Mouse (Mus musculus) stomach, postnatal 0 days (tissue): ENCODE results near the gene Dtnbp1. TPM values are rescaled to one million over a fixed set of nuclear protein-coding genes. Genes with fewer than 3 reads are reported as not detected.
A peak's percentile ranks its signal among the peaks of the same experiment; 100 is the strongest.

Experiments used
- ATAC-seq: fragments of 200-750 bp; cut with Nextera tagmentation; 2 replicates; pipeline ENCODE4 v1.8.0; 2017; ENCODE audit not compliant: low FRiP score, low TSS enrichment
- DNase-seq: peaks from one replicate; pipeline ENCODE4 v3.0.0-alpha.2; 2016; ENCODE audit warnings: low spot score
- H3K27ac ChIP-seq: fragments of 300-500 bp; sonication (generic); replicated peaks from 2 replicates; pipeline ENCODE4 v1.5.1; 2014; ENCODE audit warnings: mild to moderate bottlenecking, control low read depth
- H3K27me3 ChIP-seq: fragments of 300-500 bp; sonication (generic); 2 replicates; pipeline ENCODE4 v1.6.1; 2014; ENCODE audit warnings: low read length; ENCODE audit not compliant: control insufficient read depth, insufficient read depth
- H3K36me3 ChIP-seq: fragments of 300-500 bp; sonication (generic); 2 replicates; pipeline ENCODE4 v1.6.1; 2014; ENCODE audit warnings: low read length, mixed read lengths; ENCODE audit not compliant: control insufficient read depth, insufficient read depth
- H3K4me1 ChIP-seq: fragments of 300-500 bp; sonication (generic); replicated peaks from 2 replicates; pipeline ENCODE4 v1.6.1; 2014; ENCODE audit warnings: antibody characterized with exemption; ENCODE audit not compliant: control insufficient read depth, insufficient read depth
- H3K4me2 ChIP-seq: fragments of 300-500 bp; sonication (generic); replicated peaks from 2 replicates; pipeline ENCODE4 v1.6.1; 2014; ENCODE audit warnings: low read depth, mild to moderate bottlenecking, control low read depth, moderate library complexity
- H3K4me3 ChIP-seq: fragments of 300-500 bp; sonication (generic); 2 replicates; pipeline ENCODE4 v1.5.1; 2014; ENCODE audit warnings: low read depth, low read length, control low read depth
- H3K9ac ChIP-seq: fragments of 300-500 bp; sonication (generic); 2 replicates; pipeline ENCODE4 v1.6.1; 2014; ENCODE audit warnings: mild to moderate bottlenecking, low read length, control low read depth, mixed read lengths
- H3K9me3 ChIP-seq: fragments of 300-500 bp; sonication (generic); 2 replicates; pipeline ENCODE4 v1.6.1; 2016; ENCODE audit warnings: low read length; ENCODE audit not compliant: control insufficient read depth
- CTCF ChIP-seq: IDR thresholded peaks from 2 replicates; pipeline ENCODE4 v1.5.1; 2016; ENCODE audit warnings: antibody characterized with exemption, low read depth, mild to moderate bottlenecking, moderate library complexity
- EP300 ChIP-seq: optimal IDR thresholded peaks from 2 replicates; pipeline ENCODE3; 2016; ENCODE audit warnings: antibody characterized with exemption
- WGBS: fragments of 180-500 bp; shearing (Covaris S2); extraction: QIAGEN DNeasy Blood & Tissue Kit; methylation state at CpG from one replicate; pipeline ENCODE4 v1.1.7; 2014; 5-methylcytosine and 5-hydroxymethylcytosine counted together
- polyA plus RNA-seq: library from polyadenylated mRNA; unstranded; fragments of >200 nt; fragmentation: Nextera tagmentation; extraction: Ambion mirVana; gene quantifications from 2 replicates; pipeline ENCODE4 v1.2.1, GENCODE M21; 2015

Dtnbp1 gene
- polyA plus RNA-seq, 1 experiment from 2014 or later: 47.7 TPM

DNA sequence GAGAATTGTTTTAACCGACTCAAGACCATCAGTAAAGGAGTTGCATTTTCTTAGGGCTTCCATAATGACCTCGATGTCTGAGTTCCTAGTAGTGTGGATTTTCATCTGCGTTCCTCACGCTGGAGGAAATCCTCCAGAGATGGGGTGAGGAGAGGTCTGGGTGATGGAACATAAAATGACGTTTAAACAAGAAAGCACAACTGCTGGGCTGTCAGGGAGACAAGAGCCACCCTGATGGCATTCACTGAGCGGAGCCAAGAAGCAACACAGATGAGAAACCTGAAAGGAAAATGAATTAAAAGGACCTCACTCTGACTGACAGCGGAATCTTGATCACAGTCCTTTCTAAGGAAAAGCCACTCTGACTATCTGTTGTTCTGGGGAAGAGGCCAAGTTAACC is 68.4 kb downstream of the Dtnbp1 start:
- H3K4me2 ChIP-seq: no peak overlapping the region
- 0 out of 2 replicates have a peak, but pooled peaks cover 2% of the 10 kb centered on the region for H3K4me1 ChIP-seq
- WGBS: 58% methylated on average over 7 of the region's 7 CpGs
- no peak overlapping the region for H3K27ac ChIP-seq
- DNase-seq: no peak
- no peaks in the 10 kb centered on the region for H3K36me3 ChIP-seq
- TF ChIP-seq CTCF: no peak
- TF ChIP-seq EP300: no peak
- H3K9ac ChIP-seq: no peak overlapping the region
- no peaks in the 10 kb centered on the region for H3K27me3 ChIP-seq
- H3K4me3 ChIP-seq: no peak overlapping the region
- H3K9me3 ChIP-seq: no peaks in the 10 kb centered on the region
- ATAC-seq: no peak

- TF ChIP-seq CTCF: no peak
- no peaks in the 10 kb centered on the region for H3K27me3 ChIP-seq
- ATAC-seq (no peak), DNase-seq (no peak)
- no peak overlapping the region for H3K4me2 ChIP-seq
- H3K9me3 ChIP-seq: no peaks in the 10 kb centered on the region
- H3K4me1 ChIP-seq: 0 out of 2 replicates have a peak, but pooled peaks cover 2% of the 10 kb centered on the region
- 75% methylated on average over 18 of the region's 18 CpGs for WGBS
- H3K27ac ChIP-seq: no peak overlapping the region
- no peak overlapping the region for H3K9ac ChIP-seq
- H3K4me3 ChIP-seq: no peak overlapping the region
- no peaks in the 10 kb centered on the region for H3K36me3 ChIP-seq
Measured at GRCm38 (mm10) chr13:44932307-44933264, 69.4 kb downstream of the Dtnbp1 start.

DNA sequence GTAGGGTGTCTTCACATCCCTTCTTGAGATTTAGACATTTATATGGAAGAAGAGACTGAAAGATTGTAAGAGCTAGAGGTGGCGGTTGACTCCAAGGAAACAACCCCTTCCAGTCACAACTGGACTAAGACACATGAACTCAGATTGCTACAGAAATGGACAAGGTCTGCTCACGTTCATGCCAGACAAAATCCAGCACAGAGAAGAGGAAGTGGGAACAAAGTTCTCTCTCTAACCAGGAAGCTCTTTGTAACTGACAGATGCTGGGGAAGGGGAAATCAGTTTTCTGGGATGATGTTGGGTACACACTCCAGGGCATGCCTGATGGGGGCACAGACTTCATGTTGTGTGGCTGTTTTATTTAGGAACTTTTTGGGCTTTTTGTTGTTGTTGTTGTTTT is 75.6 kb downstream of the Dtnbp1 start:
- 72% methylated on average over 2 of the region's 2 CpGs for WGBS
- TF ChIP-seq CTCF (no peak), EP300 (no peak)
- Histone ChIP-seq H3K4me2 (no peak overlapping the region), H3K36me3 (peaks cover 16% of the 10 kb centered on the region), H3K27me3 (no peaks in the 10 kb centered on the region), H3K9ac (no peak overlapping the region), H3K9me3 (no peaks in the 10 kb centered on the region), H3K4me3 (no peak overlapping the region), H3K27ac (no peak overlapping the region), H3K4me1 (no peaks in the 10 kb centered on the region)
- ATAC-seq: no peak
- DNase-seq: no peak

DNA sequence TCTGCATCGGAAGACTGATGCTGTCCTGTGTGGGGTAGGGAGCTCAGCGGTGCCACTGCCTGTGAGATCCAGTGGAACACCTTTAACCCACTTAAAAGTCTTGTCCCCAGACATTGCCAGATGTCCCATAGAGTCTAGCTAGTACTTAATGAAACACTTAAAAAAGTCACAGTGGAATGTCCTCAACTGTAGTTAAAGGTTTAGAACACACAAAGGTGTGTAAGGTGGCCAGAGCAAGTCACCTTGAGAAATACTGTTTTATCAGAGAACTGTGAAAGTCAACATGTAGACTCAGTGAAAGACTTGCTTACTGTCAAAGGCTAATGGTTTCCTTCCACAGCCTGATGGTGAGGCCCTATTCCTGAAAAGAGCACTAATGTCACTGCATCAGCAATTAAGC is 76.8 kb downstream of the Dtnbp1 start:
- WGBS: 81% methylated on average over 2 of the region's 2 CpGs
- no peak overlapping the region for H3K9ac ChIP-seq
- H3K36me3 ChIP-seq: peaks cover 20% of the 10 kb centered on the region
- ATAC-seq (peak; percentile 61; the same call in 1 of the 2 replicates), DNase-seq (no peak)
- H3K27ac ChIP-seq: no peak overlapping the region
- TF ChIP-seq EP300 (no peak), CTCF (no peak)
- no peaks in the 10 kb centered on the region for H3K27me3 ChIP-seq
- no peaks in the 10 kb centered on the region for H3K9me3 ChIP-seq
- no peaks in the 10 kb centered on the region for H3K4me1 ChIP-seq
- no peak overlapping the region for H3K4me2 ChIP-seq
- H3K4me3 ChIP-seq: no peak overlapping the region

GRCm38 (mm10) chr13:44924042-44924441 is 77.9 kb downstream of the Dtnbp1 start:
- no peak for DNase-seq

GRCm38 (mm10) chr13:44921721-44922120 is 80.2 kb downstream of the Dtnbp1 start:
- H3K4me2 ChIP-seq: no peak overlapping the region
- H3K9ac ChIP-seq: no peak overlapping the region
- no peak for ATAC-seq
- H3K9me3 ChIP-seq: no peaks in the 10 kb centered on the region
- DNase-seq: no peak
- H3K27ac ChIP-seq: no peak overlapping the region
- 83% methylated on average over 5 of the region's 5 CpGs for WGBS
- no peaks in the 10 kb centered on the region for H3K27me3 ChIP-seq
- TF ChIP-seq EP300: no peak
- no peaks in the 10 kb centered on the region for H3K4me1 ChIP-seq
- no peak overlapping the region for H3K4me3 ChIP-seq
- peaks cover 24% of the 10 kb centered on the region for H3K36me3 ChIP-seq

More at GRCm38 (mm10) chr13:44924042-44924441, 77.9 kb downstream of the Dtnbp1 start:
- no peak for TF ChIP-seq CTCF
- no peak for TF ChIP-seq EP300
- Histone ChIP-seq H3K9me3 (no peaks in the 10 kb centered on the region), H3K4me2 (no peak overlapping the region), H3K36me3 (peaks cover 24% of the 10 kb centered on the region), H3K27me3 (no peaks in the 10 kb centered on the region), H3K9ac (no peak overlapping the region), H3K4me3 (no peak overlapping the region), H3K27ac (no peak overlapping the region), H3K4me1 (no peaks in the 10 kb centered on the region)
- WGBS: 82% methylated on average over 3 of the region's 3 CpGs
- ATAC-seq: no peak
